Mouse (Mus musculus) B cell, adult 62 days (primary cell): ENCODE results near the gene Klf6. TPM values are rescaled to one million over a fixed set of nuclear protein-coding genes. Genes with fewer than 3 reads are reported as not detected.

Experiments
- total RNA-seq: library from RNA; stranded (reverse); gene quantifications from 4 replicates; pipeline ENCODE4 v1.2.4, GENCODE M21; 2023

Klf6 gene
- 1,426 to 1,574 TPM (median 1,518 TPM) in 4 replicates for total RNA-seq

GRCm38 (mm10) chr13:5861157-5862002 lies at the start of gene Klf6:
TSS of gene Klf6 (plus strand) at chr13:5861482.

